In the genomic region with DNA sequence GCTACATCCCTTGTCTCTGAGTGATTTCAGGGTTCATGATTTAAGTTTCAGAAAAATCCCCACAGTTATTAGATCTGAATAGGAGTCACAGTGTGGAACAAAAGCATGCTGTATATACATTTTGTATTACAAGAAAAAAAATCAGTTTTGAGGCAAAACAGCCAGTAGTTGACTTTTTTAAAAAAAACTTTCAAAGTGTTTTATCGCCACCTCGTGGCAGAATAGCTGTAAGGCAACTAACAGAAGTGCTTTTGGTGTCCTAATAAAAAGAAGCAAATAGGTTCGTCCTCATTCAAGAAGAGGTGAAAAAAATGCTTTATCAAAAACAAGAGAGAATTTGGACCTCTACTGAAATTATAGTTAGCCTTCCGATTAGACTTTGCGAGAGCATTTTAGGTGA, we compare ENCODE assay signal across 27 mouse cellular contexts. TPM values are rescaled to one million over a fixed set of nuclear protein-coding genes. Genes with fewer than 3 reads are reported as not detected.
DNase-seq lines count a peak whose midpoint lies in the region; ATAC-seq and TF ChIP-seq lines count a peak whose summit lies in the region.
"Not testable (repeated sequence)": the region's sequence is repeated elsewhere in the genome, so short reads cannot be mapped to it uniquely, and the experiment has no call there.
"Had no signal": no experiment of that assay in that cellular context is flagged by ENCODE, and none has a peak within 500 bp of the region (broad histone marks: within the 10 kb centered on the region; RNA-seq: fewer than 3 reads in every experiment).

No protein-coding gene starts in this region.

- whole genome bisulfite sequencing in lung, embryonic 14.5 days = 33% methylated on average over 5 of the region's 5 CpGs
- WGBS in midbrain, postnatal 0 days = 34% methylated on average over 5 of the region's 5 CpGs

- H3K9me3 ChIP-seq in lung, embryonic 14.5 days (ENCODE audit: low read depth, low read length); midbrain, postnatal 0 days (ENCODE audit: low read length): not testable (repeated sequence)

- peak; percentile 12 for DNase-seq in Muller cell, postnatal 12 days (ENCODE audit: inconsistent ontology term)
- peak; percentile 2 to 9 for DNase-seq in cerebellum, postnatal 14 days
- DNase-seq in gastrocnemius, adult 2 months = not testable (repeated sequence)
- DNase-seq in induced T-regulatory cell, adult 2 months (ENCODE audit: low read depth) = peak; percentile 12
- peak; percentile 18 for DNase-seq in kidney, postnatal 4 days
- peak; percentile 61 for DNase-seq in lung, embryonic 14.5 days
- peak; percentile 26 for DNase-seq in midbrain, postnatal 0 days (ENCODE audit: low spot score)

- intact Hi-C loops in gastrocnemius, adult 2 months (cut with DNase I) = not testable (repeated sequence)

- not testable (repeated sequence) for H3K4me3 ChIP-seq in gastrocnemius, adult 2 months; lung, embryonic 14.5 days (ENCODE audit: low read depth, low read length); midbrain, postnatal 0 days (ENCODE audit: low read depth, low read length)

- H3K36me3 ChIP-seq in lung, embryonic 14.5 days (ENCODE audit: insufficient read depth); midbrain, postnatal 0 days (ENCODE audit: insufficient read depth, low read length): not testable (repeated sequence)

- not testable (repeated sequence) for H3K27ac ChIP-seq in gastrocnemius, adult 2 months; lung, embryonic 14.5 days (ENCODE audit: low read depth); midbrain, postnatal 0 days (ENCODE audit: low read depth, low read length)

- H3K4me2 ChIP-seq in lung, embryonic 14.5 days; midbrain, postnatal 0 days (ENCODE audit: low read depth, low read length, poor library complexity, severe bottlenecking): not testable (repeated sequence)

- not testable (repeated sequence) for H3K4me1 ChIP-seq in lung, embryonic 14.5 days (ENCODE audit: insufficient read depth); midbrain, postnatal 0 days (ENCODE audit: insufficient read depth, low read length)

- H3K9ac ChIP-seq in lung, embryonic 14.5 days; midbrain, postnatal 0 days (replicated peaks; ENCODE audit: low read length, poor library complexity, severe bottlenecking): not testable (repeated sequence)

- ATAC-seq in lung, embryonic 14.5 days (ENCODE audit: insufficient read depth); midbrain, postnatal 0 days (ENCODE audit: low FRiP score): not testable (repeated sequence)

- not testable (repeated sequence) for H3K27me3 ChIP-seq in lung, embryonic 14.5 days (ENCODE audit: insufficient read depth, low read length); midbrain, postnatal 0 days (ENCODE audit: insufficient read depth, low read length)

- peak; percentile 50 for TF ChIP-seq CTCF in gastrocnemius, adult 2 months (IDR thresholded peaks at IDR 0.05)
- TF ChIP-seq CTCF in lung, embryonic 14.5 days (IDR thresholded peaks at IDR 0.05; ENCODE audit: low read depth) = peak; percentile 24
- peak; percentile 53 for TF ChIP-seq CTCF in midbrain, postnatal 0 days (IDR thresholded peaks at IDR 0.05)

RNA-seq across cellular contexts. Expression of gene Speer4d, which starts 11.2 kb away (rescaled TPM):
- not detected for total RNA-seq in gastrocnemius, adult 2 months (2021)
- not detected in 2 replicates for polyA plus RNA-seq in lung, embryonic 14.5 days (2014; fragmentation: Nextera tagmentation; extraction: Ambion mirVana)
- not detected in 2 replicates for total RNA-seq in midbrain, postnatal 0 days (2014; rRNA removed)
- not detected in 2 replicates for polyA plus RNA-seq in midbrain, postnatal 0 days (2015; fragmentation: Nextera tagmentation; extraction: Ambion mirVana)
- total RNA-seq: adrenal gland, postnatal 10 days; gastrocnemius, postnatal 25 days; heart, adult 18-20 months; heart, postnatal 25 days; layer of hippocampus, postnatal 25 days; left cerebral cortex, postnatal 10 days; megakaryocyte-erythroid progenitor cell, adult 5-6 weeks had no signal
- polyA plus RNA-seq: activated CD4-positive, CD25-positive, alpha-beta regulatory T cell, adult 4 months; forebrain, embryonic 16.5 days; hindbrain, embryonic 12.5 days; intestine, embryonic 15.5 days; kidney, embryonic 14.5 days; limb, embryonic 12.5 days; liver, embryonic 11.5 days; midbrain, embryonic 16.5 days; neural tube, embryonic 14.5 days; small intestine, adult 2 months; stomach, embryonic 16.5 days; thymus, postnatal 0 days had no signal

RNA-seq across cellular contexts. Expression of gene 4930572O03Rik, which starts 26.8 kb away (rescaled TPM):
- total RNA-seq in gastrocnemius, adult 2 months (2021) = not detected
- not detected in 2 replicates for polyA plus RNA-seq in lung, embryonic 14.5 days (2014; fragmentation: Nextera tagmentation; extraction: Ambion mirVana)
- total RNA-seq in midbrain, postnatal 0 days (2014; rRNA removed) = not detected in 2 replicates
- not detected in 2 replicates for polyA plus RNA-seq in midbrain, postnatal 0 days (2015; fragmentation: Nextera tagmentation; extraction: Ambion mirVana)
- total RNA-seq: adrenal gland, postnatal 10 days; gastrocnemius, postnatal 25 days; heart, adult 18-20 months; heart, postnatal 25 days; layer of hippocampus, postnatal 25 days; left cerebral cortex, postnatal 10 days; megakaryocyte-erythroid progenitor cell, adult 5-6 weeks had no signal
- polyA plus RNA-seq: activated CD4-positive, CD25-positive, alpha-beta regulatory T cell, adult 4 months; forebrain, embryonic 16.5 days; heart, embryonic 13.5 days; hindbrain, embryonic 12.5 days; intestine, embryonic 15.5 days; kidney, embryonic 14.5 days; limb, embryonic 12.5 days; liver, embryonic 11.5 days; midbrain, embryonic 16.5 days; neural tube, embryonic 14.5 days; small intestine, adult 2 months; stomach, embryonic 16.5 days; thymus, postnatal 0 days had no signal

RNA-seq across cellular contexts. Expression of gene Gm21083, which starts 52.9 kb away (rescaled TPM):
- not detected for total RNA-seq in gastrocnemius, adult 2 months (2021)
- not detected in 2 replicates for polyA plus RNA-seq in lung, embryonic 14.5 days (2014; fragmentation: Nextera tagmentation; extraction: Ambion mirVana)
- total RNA-seq in midbrain, postnatal 0 days (2014; rRNA removed) = not detected in 2 replicates
- polyA plus RNA-seq in midbrain, postnatal 0 days (2015; fragmentation: Nextera tagmentation; extraction: Ambion mirVana) = not detected in 2 replicates
- total RNA-seq: adrenal gland, postnatal 10 days; gastrocnemius, postnatal 25 days; heart, adult 18-20 months; heart, postnatal 25 days; layer of hippocampus, postnatal 25 days; left cerebral cortex, postnatal 10 days; megakaryocyte-erythroid progenitor cell, adult 5-6 weeks had no signal
- polyA plus RNA-seq: activated CD4-positive, CD25-positive, alpha-beta regulatory T cell, adult 4 months; forebrain, embryonic 16.5 days; heart, embryonic 13.5 days; hindbrain, embryonic 12.5 days; kidney, embryonic 14.5 days; limb, embryonic 12.5 days; liver, embryonic 11.5 days; midbrain, embryonic 16.5 days; neural tube, embryonic 14.5 days; small intestine, adult 2 months; stomach, embryonic 16.5 days had no signal
